Mouse (Mus musculus): ENCODE data around the gene Ntf3.

Gene Ntf3

DNA sequence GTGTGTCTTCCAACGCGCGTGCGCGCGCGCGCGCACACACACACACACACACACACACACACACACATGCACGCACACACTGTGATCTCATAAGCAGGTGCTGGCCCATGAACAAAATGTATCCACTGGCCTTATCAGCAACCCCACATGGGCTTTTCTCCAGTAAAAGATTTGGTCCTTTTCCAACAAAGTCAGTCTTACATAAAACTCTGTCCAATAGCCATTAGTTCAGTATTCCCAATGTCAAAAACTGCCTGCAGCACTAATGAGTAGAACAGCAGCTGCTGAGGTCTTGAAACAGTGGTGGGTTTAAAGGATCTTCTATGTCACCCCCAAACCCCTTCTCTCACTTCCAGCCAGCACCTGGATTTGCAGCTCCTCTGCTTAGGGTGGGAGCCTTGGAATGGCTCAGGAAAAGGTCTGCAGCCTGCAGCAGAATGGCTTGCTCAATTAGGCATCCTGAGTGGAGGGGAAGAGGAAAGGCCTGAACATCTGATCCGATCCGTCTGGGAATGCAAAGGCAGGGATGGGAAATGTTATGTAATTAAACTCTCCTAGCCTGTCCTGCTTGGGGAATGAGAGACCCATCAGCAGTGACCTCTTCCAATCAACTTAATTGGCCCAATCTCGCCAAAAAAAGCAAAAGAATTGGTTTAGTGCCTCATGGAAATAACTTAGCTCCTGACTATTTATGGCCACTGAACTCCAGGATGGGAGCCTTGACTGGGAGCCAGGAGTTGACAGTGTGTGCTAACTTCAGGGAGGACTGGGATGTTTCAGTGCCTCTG is 7.2 kb downstream of the Ntf3 start:
- no peak for DNase-seq (ENCODE audit: low spot score in 2 of 2)

DNA sequence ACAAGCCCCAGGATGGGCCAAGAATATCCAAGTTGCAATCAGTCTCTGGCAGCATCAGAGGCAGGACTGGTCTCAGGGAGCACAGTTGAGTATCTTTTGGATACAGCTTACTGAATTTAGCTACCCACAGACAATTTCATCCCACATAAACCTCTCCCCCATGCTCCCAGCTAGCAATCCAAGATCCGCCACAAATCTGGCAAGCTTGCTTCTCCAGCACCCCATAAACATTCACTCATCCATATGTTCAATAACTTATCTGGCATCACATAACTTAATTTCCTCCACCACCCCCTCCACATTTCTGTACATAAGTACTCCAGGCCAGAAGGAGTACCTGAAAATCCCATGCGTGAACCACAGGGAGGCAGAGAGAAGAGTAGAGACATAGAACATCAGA is 10.8 kb downstream of the Ntf3 start:
- DNase-seq (ENCODE audit: low spot score in 2 of 2) = peak in 1 of 2 experiments; percentile 31

- DNase-seq (ENCODE audit: low spot score in 2 of 2) = peak in 1 of 2 experiments; percentile 52
These were observed 12.2 kb downstream of the Ntf3 start for GRCm38 (mm10) chr6:126154372-126154982.

- no peak for DNase-seq (ENCODE audit: low spot score in 2 of 2)
These were observed 13.6 kb downstream of the Ntf3 start for GRCm38 (mm10) chr6:126153154-126153553.

GRCm38 (mm10) chr6:126143659-126144058 is 23.1 kb downstream of the Ntf3 start:
- no peak for DNase-seq (ENCODE audit: low spot score in 2 of 2)

DNA sequence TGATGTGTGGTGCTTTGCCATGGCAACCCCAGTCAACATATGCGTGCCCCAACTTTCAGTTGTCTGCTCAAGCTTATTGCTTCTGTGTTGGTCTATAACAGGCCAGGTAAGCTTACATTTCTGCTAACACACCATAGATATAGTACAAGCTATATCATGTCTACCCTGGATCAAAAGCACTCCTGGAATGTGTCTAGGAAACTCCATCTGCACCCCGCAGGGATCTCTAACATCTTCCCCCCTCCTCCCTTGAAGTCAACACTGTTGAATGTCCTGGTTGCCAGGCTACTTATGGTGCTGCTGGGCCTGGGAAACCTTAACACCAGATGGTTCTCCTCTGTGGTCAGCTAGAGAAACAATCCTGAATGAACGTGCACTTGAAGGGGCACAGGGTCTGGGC is 24.0 kb downstream of the Ntf3 start:
- DNase-seq (ENCODE audit: low spot score in 2 of 2) = no peak

GRCm38 (mm10) chr6:126142021-126142554 is 24.6 kb downstream of the Ntf3 start:
- DNase-seq (ENCODE audit: low spot score in 2 of 2) = no peak

GRCm38 (mm10) chr6:126141472-126141871 is 25.2 kb downstream of the Ntf3 start:
- no peak for DNase-seq (ENCODE audit: low spot score in 2 of 2)

GRCm38 (mm10) chr6:126140961-126141360 is 25.7 kb downstream of the Ntf3 start:
- no peak for DNase-seq (ENCODE audit: low spot score in 2 of 2)

- DNase-seq (ENCODE audit: low spot score in 2 of 2) = no peak
These were observed 26.3 kb downstream of the Ntf3 start for GRCm38 (mm10) chr6:126140416-126140815.

GRCm38 (mm10) chr6:126134155-126134906 is 32.4 kb downstream of the Ntf3 start:
- no peak for DNase-seq (ENCODE audit: low spot score in 2 of 2)

GRCm38 (mm10) chr6:126128238-126128637 is 38.5 kb downstream of the Ntf3 start:
- DNase-seq (ENCODE audit: low spot score in 2 of 2) = no peak

- no peak for DNase-seq (ENCODE audit: low spot score in 2 of 2)
These were observed 48.5 kb downstream of the Ntf3 start for GRCm38 (mm10) chr6:126118247-126118646.

GRCm38 (mm10) chr6:126117191-126117590 is 49.5 kb downstream of the Ntf3 start:
- DNase-seq (ENCODE audit: low spot score in 2 of 2) = no peak

- DNase-seq (ENCODE audit: low spot score in 2 of 2) = no peak
These were observed 51.6 kb downstream of the Ntf3 start for GRCm38 (mm10) chr6:126114934-126115633.

GRCm38 (mm10) chr6:126110892-126111835 is 55.5 kb downstream of the Ntf3 start:
- no peak for DNase-seq (ENCODE audit: low spot score in 2 of 2)

GRCm38 (mm10) chr6:126109184-126109583 is 57.5 kb downstream of the Ntf3 start:
- DNase-seq (ENCODE audit: low spot score in 2 of 2) = no peak

DNA sequence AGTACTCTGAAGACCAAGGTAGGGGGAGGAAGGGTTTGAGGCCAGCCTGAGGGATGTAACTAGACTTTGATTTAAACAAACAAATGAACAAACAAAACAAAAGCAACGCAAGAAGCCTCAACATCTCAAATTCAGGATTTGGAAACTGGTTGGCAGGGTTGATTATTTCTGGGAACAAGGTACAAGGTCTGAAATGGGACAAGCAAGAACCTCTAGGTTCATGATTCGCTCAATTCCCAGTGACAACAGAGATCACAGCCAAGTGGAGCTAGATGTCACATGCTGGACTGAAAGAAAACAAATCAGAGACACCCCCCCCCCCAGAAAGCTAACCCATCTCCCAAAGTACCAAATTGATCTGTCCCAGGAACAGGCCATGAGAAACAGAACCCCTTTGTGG is 57.9 kb downstream of the Ntf3 start:
- no peak for DNase-seq (ENCODE audit: low spot score in 2 of 2)

GRCm38 (mm10) chr6:126107398-126107797 is 59.3 kb downstream of the Ntf3 start:
- no peak for DNase-seq (ENCODE audit: low spot score in 2 of 2)

GRCm38 (mm10) chr6:126106798-126107173 is 59.9 kb downstream of the Ntf3 start:
- no peak for DNase-seq (ENCODE audit: low spot score in 2 of 2)

Measured in left cerebral cortex, adult 9 months (tissue).